Mouse (Mus musculus) megakaryocyte, embryonic 14.5 days (primary cell): ENCODE data around the gene Olfr1417. TPM values are rescaled to one million over a fixed set of nuclear protein-coding genes. Genes with fewer than 3 reads are reported as not detected.
"Not testable (repeated sequence)": the region's sequence is repeated elsewhere in the genome, so short reads cannot be mapped to it uniquely, and the experiment has no call there.

ENCODE experiments used
- H3K27me3 ChIP-seq: replicated peaks from 2 replicates; pipeline ENCODE3; 2012; ENCODE audit warnings: inconsistent platforms
- H3K36me3 ChIP-seq: replicated peaks from 2 replicates; pipeline ENCODE3; 2012; ENCODE audit warnings: low read length, inconsistent platforms, mixed read lengths
- H3K4me1 ChIP-seq: 2 replicates; pipeline ENCODE4 v1.6.1; 2012; ENCODE audit warnings: inconsistent platforms
- H3K4me3 ChIP-seq: replicated peaks from 2 replicates; pipeline ENCODE3; 2012; ENCODE audit warnings: moderate library complexity, mild to moderate bottlenecking, inconsistent platforms
- H3K9me3 ChIP-seq: 2 replicates; pipeline ENCODE4 v1.6.1; 2012; ENCODE audit warnings: inconsistent platforms
- FLI1 ChIP-seq: IDR thresholded peaks from 2 replicates; pipeline ENCODE4 v1.6.1; 2012; ENCODE audit warnings: low read length, inconsistent platforms, mixed read lengths
- GATA1 ChIP-seq: IDR thresholded peaks from 3 replicates; pipeline ENCODE4 v1.6.1; 2012; ENCODE audit warnings: mixed read lengths, low read length, inconsistent platforms, borderline replicate concordance
- polyA plus RNA-seq: library from polyadenylated mRNA; stranded (reverse); fragments of >175 nt; gene quantifications from 2 replicates; pipeline ENCODE4 v1.2.3, GENCODE M21; 2012; ENCODE audit warnings: low replicate concordance; ENCODE audit not compliant: insufficient read depth

The Olfr1417 gene
- polyA plus RNA-seq, result not detected in 2 replicates

DNA sequence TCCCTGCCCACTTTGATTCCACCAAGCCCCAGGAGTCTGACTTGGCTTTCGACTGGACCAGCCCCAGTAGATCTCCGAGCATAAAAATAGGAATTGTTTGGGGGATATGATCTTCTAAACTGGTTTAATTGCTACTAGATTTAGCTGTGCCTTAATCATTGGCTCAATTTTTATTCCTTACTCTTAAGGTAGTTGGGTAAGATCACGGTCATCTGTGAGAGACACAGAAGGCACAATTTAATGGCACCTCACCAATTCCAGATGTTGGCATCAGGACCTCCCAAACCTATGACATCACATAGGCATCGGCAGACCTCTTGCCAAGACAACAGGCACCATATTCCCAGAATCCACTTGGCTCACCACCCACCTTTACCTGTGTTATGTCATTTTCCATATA lies at the start of gene Olfr1417:
Gene Olfr1417 (minus strand): TSS at position 101 of the 400 bp plus-strand sequence.
- H3K36me3 ChIP-seq, result no peaks in the 10 kb centered on the region
- no peaks in the 10 kb centered on the region for H3K9me3 ChIP-seq
- peaks cover 4% of the 10 kb centered on the region for H3K27me3 ChIP-seq
- TF ChIP-seq GATA1 (no peak), FLI1 (no peak)
- peaks cover under 1% of the 10 kb centered on the region; the same call in 1 of the 2 replicates for H3K4me1 ChIP-seq
- H3K4me3 ChIP-seq, result no peak within 1 kb of the TSS

DNA sequence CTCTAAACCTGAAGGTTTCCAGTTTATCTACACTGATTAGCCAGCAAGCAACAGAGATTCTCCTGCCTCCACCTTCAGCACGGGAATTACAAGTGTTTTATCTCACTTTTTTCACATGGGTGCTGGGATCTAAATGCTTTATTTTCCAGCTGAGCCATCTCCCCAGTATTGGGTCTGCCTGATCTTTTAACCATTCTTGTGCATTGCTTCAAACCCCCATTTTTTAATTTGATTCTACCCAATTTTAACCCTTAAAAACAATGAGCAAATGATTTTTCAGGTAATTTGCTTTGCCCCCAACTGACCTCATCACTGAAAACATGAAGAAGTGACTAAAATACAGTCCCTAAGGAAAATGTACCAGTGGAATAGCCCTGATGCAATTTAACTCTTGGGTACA lies 47.2 kb upstream of the Olfr1417 start, which contains the start of gene Olfr1420:
Gene Olfr1420 (plus strand): TSS at position 301 of the 400 bp plus-strand sequence.
- no peaks in the 10 kb centered on the region for H3K36me3 ChIP-seq
- H3K4me1 ChIP-seq, result no peaks in the 10 kb centered on the region; the same call in 1 of the 2 replicates
- H3K27me3 ChIP-seq, result peaks cover 3% of the 10 kb centered on the region
- TF ChIP-seq FLI1 (no peak), GATA1 (no peak)
- no peaks in the 10 kb centered on the region for H3K9me3 ChIP-seq
- no peak within 1 kb of the TSS for H3K4me3 ChIP-seq

DNA sequence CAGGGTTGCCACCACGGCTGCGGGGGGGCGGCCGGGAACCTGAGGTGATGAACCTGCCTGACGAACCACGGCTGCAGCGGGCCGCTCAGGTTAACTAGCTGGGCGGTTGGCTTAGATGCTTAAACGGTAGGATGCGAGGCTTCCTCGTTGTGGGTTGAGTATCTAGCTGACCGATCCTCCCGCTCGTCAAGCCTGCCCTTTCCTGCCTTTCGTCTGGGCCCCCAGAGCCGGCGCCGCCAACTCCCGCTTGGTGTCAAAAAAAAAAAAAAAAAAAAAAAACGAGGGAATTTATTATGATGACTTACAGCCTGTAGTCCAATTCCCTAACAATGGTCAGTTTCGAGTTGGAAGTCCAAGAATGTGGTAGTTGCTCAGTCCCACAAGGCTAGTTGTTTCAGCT lies 39.4 kb upstream of the Olfr1417 start:
- not testable (repeated sequence) for H3K4me1 ChIP-seq, H3K9me3 ChIP-seq, H3K27me3 ChIP-seq, H3K4me3 ChIP-seq, H3K36me3 ChIP-seq

DNA sequence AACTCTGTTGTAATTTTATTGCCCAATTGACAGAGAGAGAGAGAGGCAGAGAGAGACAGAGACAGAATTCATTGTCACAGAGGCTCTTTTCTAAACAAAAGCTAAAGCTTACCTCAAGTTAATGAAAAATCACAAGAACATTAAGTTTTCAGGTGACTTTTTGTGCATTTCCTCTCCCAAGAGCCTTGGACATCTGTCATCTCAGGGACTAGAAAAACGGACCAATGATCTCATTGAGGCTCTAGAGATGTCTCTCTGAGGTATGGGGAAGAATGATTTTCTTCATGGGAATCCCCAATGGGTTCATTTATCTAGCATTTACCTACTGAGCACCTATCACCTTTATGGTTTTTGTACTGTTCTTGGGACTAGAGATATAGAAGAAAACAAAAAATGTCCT lies 36.0 kb upstream of the Olfr1417 start, which contains the start of gene Olfr1419:
Gene Olfr1419 (minus strand): TSS at position 101 of the 400 bp plus-strand sequence.
- peaks cover 16% of the 10 kb centered on the region for H3K4me1 ChIP-seq
- TF ChIP-seq FLI1 (no peak), GATA1 (no peak)
- peaks cover 10% of the 10 kb centered on the region for H3K27me3 ChIP-seq
- H3K9me3 ChIP-seq, result peaks cover 10% of the 10 kb centered on the region; the same call in 1 of the 2 replicates
- H3K4me3 ChIP-seq, result no peak within 1 kb of the TSS
- no peaks in the 10 kb centered on the region for H3K36me3 ChIP-seq

DNA sequence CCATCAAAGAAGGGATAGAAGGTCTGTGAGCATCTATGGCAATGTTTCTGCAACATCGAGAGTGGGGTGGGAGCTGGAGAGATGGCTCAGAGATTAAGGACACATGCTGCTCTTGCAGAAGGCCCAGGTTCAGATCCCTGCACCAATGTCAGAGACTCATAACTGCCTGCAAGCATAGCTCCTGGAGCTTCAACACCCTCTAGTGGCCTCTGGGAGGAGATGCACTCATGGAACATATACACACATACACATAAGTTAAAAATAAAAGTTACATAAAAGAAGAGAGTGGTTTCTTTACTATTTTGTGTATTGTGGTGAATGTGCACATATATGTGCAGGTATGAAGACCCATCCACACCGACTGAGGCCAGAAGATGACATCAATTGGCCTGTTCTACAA lies 28.8 kb upstream of the Olfr1417 start:
- Histone ChIP-seq H3K9me3 (peaks cover 30% of the 10 kb centered on the region), H3K36me3 (no peaks in the 10 kb centered on the region), H3K4me1 (peaks cover 8% of the 10 kb centered on the region), H3K4me3 (no peak overlapping the region), H3K27me3 (peaks cover 7% of the 10 kb centered on the region)
- TF ChIP-seq FLI1, result no peak
- TF ChIP-seq GATA1, result no peak

DNA sequence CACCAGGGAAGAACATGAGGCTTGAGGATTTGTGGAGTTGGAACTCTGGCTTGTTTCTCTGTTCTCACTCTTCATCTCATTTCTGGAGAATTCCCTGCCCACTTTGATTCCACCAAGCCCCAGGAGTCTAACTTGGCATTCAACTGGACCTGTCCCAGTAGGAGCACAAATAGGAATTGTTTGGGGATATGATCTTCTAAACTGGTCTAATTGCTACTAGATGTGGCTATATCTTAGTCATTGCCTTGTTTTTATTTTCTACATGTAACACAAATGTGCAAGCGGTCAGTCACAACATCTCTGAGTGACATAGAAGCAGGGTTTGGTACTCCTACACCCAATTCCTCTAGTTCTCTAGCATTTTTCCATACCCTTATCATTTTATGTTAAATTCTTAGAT lies 21.9 kb upstream of the Olfr1417 start, which contains the start of gene Olfr1418:
Gene Olfr1418 (minus strand): TSS at position 101 of the 400 bp plus-strand sequence.
- Histone ChIP-seq H3K27me3 (no peaks in the 10 kb centered on the region), H3K4me1 (no peaks in the 10 kb centered on the region), H3K36me3 (no peaks in the 10 kb centered on the region), H3K4me3 (no peak within 1 kb of the TSS), H3K9me3 (peaks cover 9% of the 10 kb centered on the region)
- TF ChIP-seq GATA1, result no peak
- no peak for TF ChIP-seq FLI1

DNA sequence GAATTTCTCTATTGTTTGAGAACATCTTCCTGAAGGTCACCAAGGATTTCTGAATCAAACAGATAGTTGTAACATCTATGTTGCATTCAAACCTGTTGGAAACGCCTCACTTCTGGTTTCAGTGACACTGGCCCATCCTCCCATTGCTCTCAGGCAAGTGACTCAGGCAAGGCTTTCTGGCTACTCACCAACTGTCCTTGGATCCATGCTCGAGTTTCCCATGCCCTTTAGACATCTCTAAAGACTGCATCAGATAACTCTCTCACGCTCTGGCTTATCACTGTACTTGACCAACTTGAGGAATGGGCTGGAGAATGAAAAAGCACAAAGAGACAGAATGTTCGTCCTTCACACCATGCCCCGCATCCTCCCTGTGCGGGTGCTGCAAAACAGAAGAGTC lies 17.5 kb upstream of the Olfr1417 start:
- TF ChIP-seq FLI1 (no peak), GATA1 (no peak)
- H3K4me3 ChIP-seq, result no peak overlapping the region

DNA sequence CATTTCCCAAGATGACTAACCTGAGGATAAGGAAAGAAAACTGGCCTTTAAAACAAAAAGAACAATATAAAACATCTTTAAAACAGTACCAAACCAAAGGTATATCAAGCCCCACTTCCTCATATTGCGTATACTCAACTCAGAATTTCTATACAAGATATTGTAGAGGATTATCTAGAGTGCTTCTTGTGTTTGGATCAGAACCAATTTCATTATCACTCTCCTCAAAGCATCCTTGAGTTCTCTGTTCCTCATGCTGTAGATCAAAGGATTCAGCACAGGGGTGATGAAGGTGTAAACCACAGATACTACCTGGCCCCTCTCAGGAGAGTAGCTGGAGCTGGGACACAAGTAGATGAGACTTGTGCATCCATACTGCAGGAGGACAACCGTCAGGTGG lies 15.8 kb upstream of the Olfr1417 start:
- H3K36me3 ChIP-seq, result no peaks in the 10 kb centered on the region
- H3K4me3 ChIP-seq, result no peak overlapping the region
- H3K4me1 ChIP-seq, result no peaks in the 10 kb centered on the region
- H3K27me3 ChIP-seq, result no peaks in the 10 kb centered on the region
- TF ChIP-seq FLI1 (no peak), GATA1 (no peak)
- H3K9me3 ChIP-seq, result no peaks in the 10 kb centered on the region

More for the DNA sequence above, 17.5 kb upstream of the Olfr1417 start:
- H3K9me3 ChIP-seq, result no peaks in the 10 kb centered on the region
- H3K4me1 ChIP-seq, result no peaks in the 10 kb centered on the region
- no peaks in the 10 kb centered on the region for H3K27me3 ChIP-seq
- no peaks in the 10 kb centered on the region for H3K36me3 ChIP-seq

DNA sequence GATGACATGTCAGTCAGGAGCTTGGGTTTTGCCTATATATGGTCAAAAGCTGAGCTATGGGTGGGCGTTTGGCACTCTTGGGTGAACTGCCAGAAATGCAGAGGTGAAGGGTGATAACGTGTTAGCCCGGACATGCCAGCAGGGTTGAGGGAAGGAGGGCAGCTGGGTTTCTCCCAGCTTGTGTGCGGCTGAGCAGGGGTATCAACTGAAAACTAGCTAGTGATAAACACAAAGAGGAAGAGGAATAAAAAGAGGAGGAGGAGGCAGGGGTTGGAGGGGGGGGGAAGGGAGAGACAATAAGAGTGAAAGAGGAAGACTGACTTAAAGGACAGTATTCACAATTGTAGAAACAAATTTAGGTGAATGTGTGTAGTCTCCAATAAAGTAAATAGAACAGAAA lies 13.6 kb upstream of the Olfr1417 start:
- Histone ChIP-seq H3K36me3 (no peaks in the 10 kb centered on the region), H3K27me3 (no peaks in the 10 kb centered on the region), H3K4me3 (no peak overlapping the region), H3K4me1 (no peaks in the 10 kb centered on the region), H3K9me3 (no peaks in the 10 kb centered on the region)
- no peak for TF ChIP-seq FLI1
- no peak for TF ChIP-seq GATA1

DNA sequence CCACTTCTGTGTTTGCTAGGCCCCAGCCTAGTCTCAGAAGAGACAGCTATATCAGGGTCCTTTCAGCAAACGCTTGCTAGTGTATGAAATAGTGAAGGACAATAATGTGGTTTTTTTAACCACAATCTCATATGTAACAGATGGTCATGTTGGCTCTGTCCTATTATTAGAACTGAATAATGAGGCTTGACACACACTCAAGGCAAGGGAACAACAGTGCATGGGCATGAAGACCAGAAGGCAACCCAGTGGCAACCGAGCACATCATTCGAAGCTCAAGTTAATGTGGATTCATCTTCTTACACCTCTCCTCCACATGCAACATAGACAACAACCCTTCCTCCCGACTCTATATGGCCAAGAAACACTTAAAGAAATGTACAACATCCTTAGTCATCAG lies 7.3 kb upstream of the Olfr1417 start:
- TF ChIP-seq GATA1 (no peak), FLI1 (no peak)

More for the DNA sequence above, 7.3 kb upstream of the Olfr1417 start:
- Histone ChIP-seq H3K36me3 (no peaks in the 10 kb centered on the region), H3K27me3 (no peaks in the 10 kb centered on the region), H3K4me1 (0 out of 2 replicates have a peak, but pooled peaks cover 3% of the 10 kb centered on the region), H3K9me3 (no peaks in the 10 kb centered on the region), H3K4me3 (no peak overlapping the region)
